In the genomic region with DNA sequence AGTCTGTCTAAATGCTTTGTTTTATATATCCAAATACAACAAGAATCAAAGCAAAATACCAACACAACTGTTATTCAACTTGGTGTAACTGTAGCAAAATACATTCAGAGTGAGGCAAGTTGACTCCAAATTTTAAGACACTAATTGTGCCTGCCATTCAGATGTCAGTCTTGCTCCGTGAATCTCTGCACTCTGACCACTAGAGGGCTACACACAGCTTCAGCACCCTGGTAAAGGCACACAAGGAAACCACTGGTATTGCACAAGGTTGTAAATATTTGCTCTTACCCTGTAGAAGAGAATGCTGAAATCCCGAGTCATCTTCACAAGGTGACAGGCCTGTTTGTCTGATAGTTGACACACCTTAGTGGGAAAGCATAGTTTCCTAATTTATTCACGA, we compare ENCODE assay signal across 8 mouse cellular contexts. TPM values are rescaled to one million over a fixed set of nuclear protein-coding genes. Genes with fewer than 3 reads are reported as not detected.
A peak's percentile ranks its signal among the peaks of the same experiment; 100 is the strongest.
DNase-seq lines count a peak whose midpoint lies in the region; ATAC-seq lines count a peak whose summit lies in the region.

No protein-coding gene starts in this region.

- no peak overlapping the region for H3K4me3 ChIP-seq in neural tube, embryonic 14.5 days (ENCODE audit: low read depth, low read length)
- no peak overlapping the region for H3K4me3 ChIP-seq in neural tube, embryonic 15.5 days (replicated peaks)
- H3K4me3 ChIP-seq in embryonic facial prominence, embryonic 10.5 days = no peak overlapping the region

- ATAC-seq in neural tube, embryonic 14.5 days (ENCODE audit: low read depth) = peak; percentile 74; the same call in 1 of the 2 replicates
- ATAC-seq in neural tube, embryonic 15.5 days (ENCODE audit: low FRiP score) = no peak
- ATAC-seq in inflammation-experienced regulatory T-cells, adult 6 months = peak; percentile 98

- H3K4me1 ChIP-seq in neural tube, embryonic 14.5 days (ENCODE audit: control insufficient read depth, insufficient read depth, low read length) = no peaks in the 10 kb centered on the region
- no peaks in the 10 kb centered on the region for H3K4me1 ChIP-seq in neural tube, embryonic 15.5 days
- H3K4me1 ChIP-seq in embryonic facial prominence, embryonic 10.5 days = no peaks in the 10 kb centered on the region

- no peaks in the 10 kb centered on the region for H3K27me3 ChIP-seq in neural tube, embryonic 14.5 days (ENCODE audit: control insufficient read depth, insufficient read depth, low read length)
- no peaks in the 10 kb centered on the region for H3K27me3 ChIP-seq in neural tube, embryonic 15.5 days (replicated peaks)
- no peaks in the 10 kb centered on the region for H3K27me3 ChIP-seq in embryonic facial prominence, embryonic 10.5 days (replicated peaks; ENCODE audit: low read depth, poor library complexity, severe bottlenecking)

- H3K4me2 ChIP-seq in neural tube, embryonic 14.5 days (ENCODE audit: low read depth, low read length) = no peak overlapping the region
- H3K4me2 ChIP-seq in neural tube, embryonic 15.5 days = no peak overlapping the region

- H3K36me3 ChIP-seq in neural tube, embryonic 14.5 days (ENCODE audit: control insufficient read depth, insufficient read depth, low read length) = no peaks in the 10 kb centered on the region
- H3K36me3 ChIP-seq in neural tube, embryonic 15.5 days = no peaks in the 10 kb centered on the region
- peaks cover 13% of the 10 kb centered on the region for H3K36me3 ChIP-seq in embryonic facial prominence, embryonic 10.5 days (replicated peaks)

- DNase-seq in NIH3T3 (ENCODE audit: low read depth) = peak; percentile 74
- peak; percentile 24 for DNase-seq in embryonic facial prominence, embryonic 10.5 days (ENCODE audit: low spot score)
- DNase-seq in lung, postnatal 10 days = peak; percentile 32
- peak; percentile 50 for DNase-seq in yolk sac, embryonic 10.5 days (ENCODE audit: low spot score)
- DNase-seq in layer of hippocampus, postnatal 10 days (ENCODE audit: low spot score in 2 of 2) = no peak

- no peak overlapping the region for H3K27ac ChIP-seq in neural tube, embryonic 14.5 days (ENCODE audit: low read depth, low read length)
- H3K27ac ChIP-seq in neural tube, embryonic 15.5 days (replicated peaks) = no peak overlapping the region
- H3K27ac ChIP-seq in embryonic facial prominence, embryonic 10.5 days (replicated peaks) = no peak overlapping the region

- no peak overlapping the region for H3K9ac ChIP-seq in neural tube, embryonic 14.5 days (replicated peaks; ENCODE audit: low read depth, low read length)
- no peak overlapping the region for H3K9ac ChIP-seq in neural tube, embryonic 15.5 days (replicated peaks)

- no peaks in the 10 kb centered on the region for H3K9me3 ChIP-seq in neural tube, embryonic 14.5 days (ENCODE audit: control insufficient read depth, low read length)
- no peaks in the 10 kb centered on the region for H3K9me3 ChIP-seq in neural tube, embryonic 15.5 days (replicated peaks)
- H3K9me3 ChIP-seq in embryonic facial prominence, embryonic 10.5 days = no peaks in the 10 kb centered on the region

- 38% methylated on average over 3 of the region's 3 CpGs for WGBS in neural tube, embryonic 14.5 days
- 42% methylated on average over 3 of the region's 3 CpGs for WGBS in neural tube, embryonic 15.5 days
- 48% methylated on average over 3 of the region's 3 CpGs for WGBS in embryonic facial prominence, embryonic 10.5 days

RNA-seq across cellular contexts. Expression of a gene that starts 31.8 kb away (rescaled TPM):
- 2.7 and 3.6 TPM in 2 replicates for polyA plus RNA-seq in neural tube, embryonic 14.5 days (2014; fragmentation: Nextera tagmentation; extraction: Ambion mirVana)
- 3.7 and 9.2 TPM in 2 replicates for polyA plus RNA-seq in neural tube, embryonic 15.5 days (2015; fragmentation: Nextera tagmentation; extraction: Ambion mirVana)
- 23.9 and 25.3 TPM in 2 replicates for polyA plus RNA-seq in embryonic facial prominence, embryonic 10.5 days (2016; fragmentation: Nextera tagmentation; extraction: Ambion mirVana)
- 10 to 100 TPM in 1 of 3 experiments, 1 to 10 TPM in 2; 3.0 to 26.0 (median 3.5) TPM for polyA plus RNA-seq in inflammation-experienced regulatory T-cells, adult 6 months (2017; shearing (Covaris generic))
- total RNA-seq in layer of hippocampus, postnatal 10 days (2021) = 1 to 10 TPM; 2.5 to 2.9 TPM

Comparison
In these comparisons a context has a peak if more than half of its experiments do, and no peak if none do; other contexts are left out.
1. DNase-seq: peak in NIH3T3 (single experiment), embryonic facial prominence, embryonic 10.5 days (single experiment), lung, postnatal 10 days (single experiment) and yolk sac, embryonic 10.5 days (single experiment); none in layer of hippocampus, postnatal 10 days (0 of 2).